Mouse (Mus musculus): ENCODE results near the gene Nr1h2. TPM values are rescaled to one million over a fixed set of nuclear protein-coding genes. Genes with fewer than 3 reads are reported as not detected.

Nr1h2 gene
- polyA plus RNA-seq (2017; shearing (Covaris generic)): 201 TPM

DNA sequence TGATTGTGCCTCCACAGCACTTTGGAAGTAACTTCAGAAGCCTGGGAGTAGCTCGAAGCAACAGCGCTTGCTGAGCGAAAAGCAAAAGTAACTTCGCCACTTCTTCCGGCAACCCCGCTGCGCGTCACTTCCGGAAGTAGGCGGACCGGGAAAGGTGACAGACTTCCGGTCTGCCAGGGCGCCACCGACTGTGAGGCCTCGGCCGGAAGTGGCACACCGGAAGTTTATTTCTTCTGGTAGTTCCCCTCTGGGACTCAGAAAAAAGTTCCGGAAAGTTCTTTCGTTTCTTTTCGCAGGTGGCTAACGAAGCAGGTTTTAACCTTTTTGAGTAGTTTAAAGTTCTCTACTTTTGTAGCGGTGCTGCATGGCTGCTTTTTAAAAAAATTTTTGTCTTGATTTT is at the start of gene Nr1h2:
Gene Nr1h2 (minus strand): TSS at position 126 of the 400 bp plus-strand sequence.

GRCm38 (mm10) chr7:44590402-44591347 is 36.9 kb upstream of the Nr1h2 start, which contains the start of gene Kcnc3:
Kcnc3 (plus strand) TSS chr7:44590664.

GRCm38 (mm10) chr7:44572213-44572701 is 18.5 kb upstream of the Nr1h2 start, which contains the start of gene Napsa:
Napsa (plus strand) TSS chr7:44572380.

DNA sequence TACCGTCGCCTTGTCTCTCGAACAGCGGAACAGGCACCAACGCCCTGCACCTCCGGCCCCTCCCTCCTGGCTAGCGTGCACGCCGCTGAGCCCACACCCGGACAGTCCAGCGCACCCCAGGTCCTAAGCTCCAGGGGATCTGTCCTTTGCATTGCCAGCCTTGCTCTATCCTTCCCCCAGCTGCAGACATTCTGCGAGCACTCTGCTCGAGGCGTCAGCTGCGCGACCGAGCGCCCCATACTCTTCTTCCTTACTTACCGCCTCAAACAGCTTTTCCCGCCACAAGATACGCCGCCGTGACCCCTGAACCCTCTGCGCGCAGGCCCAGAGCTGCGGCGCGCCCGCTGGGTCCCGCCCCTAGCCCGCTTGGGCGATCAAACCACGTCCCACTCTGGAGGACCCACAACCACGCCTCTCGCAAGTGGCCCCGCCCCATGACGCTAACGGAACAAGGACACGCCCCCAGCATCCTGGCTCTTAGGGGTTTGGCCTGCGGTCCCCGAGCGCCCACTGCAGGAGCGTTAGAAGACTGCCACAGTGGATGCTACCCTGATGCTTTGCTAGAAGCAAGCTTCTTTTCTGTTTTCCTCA is 5.2 kb downstream of the Nr1h2 start, which contains the start of gene Pold1:
Gene Pold1 (minus strand): TSS at position 353 of the 591 bp plus-strand sequence.

DNA sequence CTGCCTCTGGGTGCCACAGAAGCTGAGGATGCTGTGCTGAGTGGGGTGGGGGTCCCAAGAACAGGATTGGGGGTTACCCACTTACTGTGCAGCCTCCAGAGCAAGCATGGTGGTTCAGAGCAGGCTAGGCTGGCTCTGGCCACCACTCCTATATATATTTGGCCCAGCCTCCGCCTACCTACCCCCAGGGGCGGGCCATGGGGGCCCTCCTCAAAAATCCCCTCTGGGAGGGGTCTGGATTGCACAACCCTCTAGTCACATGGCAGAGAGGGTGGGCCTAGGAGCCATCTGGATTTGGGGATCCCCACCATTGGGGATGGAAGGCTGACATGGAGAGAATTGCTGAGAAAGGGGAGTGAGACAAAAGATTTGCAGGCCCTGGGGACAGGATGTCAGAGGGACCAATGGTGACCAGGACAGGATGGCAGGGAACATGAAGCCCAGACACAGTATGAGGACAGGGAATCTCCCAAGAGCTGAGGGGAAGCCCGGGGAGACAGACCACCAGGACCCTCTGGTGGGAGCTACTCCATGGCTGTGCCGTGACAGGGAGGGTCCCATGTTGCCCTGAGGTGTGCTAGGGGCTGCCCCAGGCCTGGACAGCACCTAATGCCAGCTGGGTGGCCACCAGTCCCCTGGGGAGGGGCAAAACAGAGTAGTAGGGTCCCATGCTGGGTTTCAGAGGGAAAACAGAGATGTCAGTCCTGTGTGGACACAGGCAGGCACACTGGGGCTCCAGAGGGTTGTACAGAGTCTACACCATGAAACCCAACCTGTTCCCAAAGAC is 21.6 kb downstream of the Nr1h2 start, which contains the start of gene Spib:
Gene Spib (minus strand): TSS at position 126 of the 787 bp plus-strand sequence.

GRCm38 (mm10) chr7:44524502-44524901 is 29.2 kb downstream of the Nr1h2 start, which contains the start of gene Mybpc2:
Mybpc2 (minus strand) TSS chr7:44524656.

Other genes starting within 250 kb of the Nr1h2 start
- gene Clec11a, start 247.0 kb downstream of the Nr1h2 start, polyA plus RNA-seq (2017; shearing (Covaris generic)): 0.12 TPM
- 0.47 TPM for gene Shank1, start 243.7 kb downstream of the Nr1h2 start, polyA plus RNA-seq (2017; shearing (Covaris generic))
- gene Syt3, start 169.8 kb downstream of the Nr1h2 start, polyA plus RNA-seq (2017; shearing (Covaris generic)): 0.77 TPM
- gene 1700008O03Rik, start 168.1 kb downstream of the Nr1h2 start, polyA plus RNA-seq (2017; shearing (Covaris generic)): not detected
- gene Lrrc4b, start 124.9 kb downstream of the Nr1h2 start, polyA plus RNA-seq (2017; shearing (Covaris generic)): not detected
- not detected for gene Aspdh, start 88.6 kb downstream of the Nr1h2 start, polyA plus RNA-seq (2017; shearing (Covaris generic))
- gene Josd2, start 86.0 kb downstream of the Nr1h2 start, polyA plus RNA-seq (2017; shearing (Covaris generic)): 71.6 TPM
- 178 TPM for gene Emc10, start 57.4 kb downstream of the Nr1h2 start, polyA plus RNA-seq (2017; shearing (Covaris generic))
- 1.00 TPM for gene Fam71e1, start 57.4 kb downstream of the Nr1h2 start, polyA plus RNA-seq (2017; shearing (Covaris generic))
- gene Mybpc2, start 29.3 kb downstream of the Nr1h2 start, polyA plus RNA-seq (2017; shearing (Covaris generic)): not detected
- 0.17 TPM for gene Spib, start 21.9 kb downstream of the Nr1h2 start, polyA plus RNA-seq (2017; shearing (Covaris generic))
- 42.7 TPM for gene Pold1, start 5.1 kb downstream of the Nr1h2 start, polyA plus RNA-seq (2017; shearing (Covaris generic))
- gene Napsa, start 18.4 kb upstream of the Nr1h2 start, polyA plus RNA-seq (2017; shearing (Covaris generic)): 0.76 TPM
- 0.36 TPM for gene Kcnc3, start 36.7 kb upstream of the Nr1h2 start, polyA plus RNA-seq (2017; shearing (Covaris generic))
- not detected for gene Myh14, start 116.9 kb upstream of the Nr1h2 start, polyA plus RNA-seq (2017; shearing (Covaris generic))
- not detected for gene Izumo2, start 154.8 kb upstream of the Nr1h2 start, polyA plus RNA-seq (2017; shearing (Covaris generic))
- gene Vrk3, start 194.5 kb upstream of the Nr1h2 start, polyA plus RNA-seq (2017; shearing (Covaris generic)): 80.0 TPM
- 0.51 TPM for gene Zfp473, start 197.1 kb upstream of the Nr1h2 start, polyA plus RNA-seq (2017; shearing (Covaris generic))